Mouse (Mus musculus) lung, adult 2 months (tissue): Measurements from ENCODE around the gene Lrrc4b.

Source experiments
- CTCF ChIP-seq: fragments of 200-500 bp; IDR thresholded peaks from 2 replicates; pipeline ENCODE4 v1.5.1; 2011; ENCODE audit warnings: mild to moderate bottlenecking, low read length, control low read depth; ENCODE audit not compliant: insufficient read depth
- POLR2A ChIP-seq: fragments of 200-500 bp; IDR thresholded peaks from 2 replicates; pipeline ENCODE4 v1.6.1; 2011; ENCODE audit warnings: low read depth, mild to moderate bottlenecking, control low read depth, low read length, borderline replicate concordance; ENCODE audit errors: extremely low read depth

DNA sequence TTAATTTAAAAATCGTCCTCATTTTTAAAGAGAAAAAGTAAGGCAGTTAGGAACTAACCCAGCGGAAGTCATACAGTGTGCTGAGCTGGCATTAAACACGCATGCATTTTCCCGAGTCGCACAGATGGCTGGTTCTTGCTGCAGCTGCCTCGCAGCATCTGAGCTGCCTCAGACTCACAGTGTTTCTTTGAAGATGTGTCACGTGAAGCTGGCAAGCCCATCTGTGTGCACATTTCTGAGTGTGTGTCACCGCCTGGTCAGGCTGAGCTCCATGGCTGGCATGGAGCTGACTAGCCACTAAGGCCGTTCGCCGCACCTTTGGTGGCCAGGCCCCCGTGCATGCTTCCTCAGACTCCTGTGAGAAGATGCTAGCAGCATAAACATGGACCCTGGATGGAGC, 46.3 kb upstream of the Lrrc4b start:
- TF ChIP-seq POLR2A (no peak), CTCF (no peak)
